Mouse (Mus musculus) limb, embryonic 15.5 days (tissue): ENCODE data around the gene Fam198a. TPM values are rescaled to one million over a fixed set of nuclear protein-coding genes. Genes with fewer than 3 reads are reported as not detected.
"Not testable (repeated sequence)": the region's sequence is repeated elsewhere in the genome, so short reads cannot be mapped to it uniquely, and the experiment has no call there.

Source experiments
- ATAC-seq: fragments of 200-750 bp; cut with Nextera tagmentation; 2 replicates; pipeline ENCODE4 v1.8.0; 2017; ENCODE audit warnings: low read depth, moderate TSS enrichment; ENCODE audit not compliant: insufficient number of reproducible peaks, low FRiP score, low TSS enrichment
- H3K27ac ChIP-seq: fragments of 300-500 bp; sonication (generic); 2 replicates; pipeline ENCODE4 v1.5.1; 2015; ENCODE audit warnings: moderate library complexity, mild to moderate bottlenecking, inconsistent platforms
- H3K27me3 ChIP-seq: fragments of 300-500 bp; sonication (generic); 2 replicates; pipeline ENCODE4 v1.6.1; 2015; ENCODE audit warnings: inconsistent platforms
- H3K36me3 ChIP-seq: fragments of 300-500 bp; sonication (generic); 2 replicates; pipeline ENCODE4 v1.6.1; 2015; ENCODE audit warnings: inconsistent platforms
- H3K4me1 ChIP-seq: fragments of 300-500 bp; sonication (generic); 2 replicates; pipeline ENCODE4 v1.6.1; 2015; ENCODE audit warnings: inconsistent platforms
- H3K4me2 ChIP-seq: fragments of 300-500 bp; sonication (generic); 2 replicates; pipeline ENCODE4 v1.6.1; 2015; ENCODE audit warnings: mild to moderate bottlenecking, inconsistent platforms
- H3K4me3 ChIP-seq: fragments of 300-500 bp; sonication (generic); 2 replicates; pipeline ENCODE4 v1.5.1; 2015; ENCODE audit warnings: mild to moderate bottlenecking, inconsistent platforms
- H3K9ac ChIP-seq: fragments of 300-500 bp; sonication (generic); 2 replicates; pipeline ENCODE4 v1.6.1; 2015; ENCODE audit warnings: inconsistent platforms
- H3K9me3 ChIP-seq: fragments of 300-500 bp; sonication (generic); 2 replicates; pipeline ENCODE4 v1.6.1; 2016; ENCODE audit warnings: inconsistent platforms
- WGBS: fragments of 180-500 bp; shearing (Covaris S2); methylation state at CpG from one replicate; pipeline ENCODE4 v1.1.7; 2015; 5-methylcytosine and 5-hydroxymethylcytosine counted together
- polyA plus RNA-seq: library from polyadenylated mRNA; unstranded; fragments of >200 nt; fragmentation: Nextera tagmentation; extraction: Ambion mirVana; gene quantifications from 2 replicates; pipeline ENCODE4 v1.2.1, GENCODE M21; 2015

Gene Fam198a
- polyA plus RNA-seq, 1 experiment from 2014 or later, result 7.6 TPM

GRCm38 (mm10) chr9:122010751-122011150 lies 60.0 kb downstream of the Fam198a start:
- peaks cover 3% of the 10 kb centered on the region; the same call in 1 of the 2 replicates for H3K4me1 ChIP-seq
- H3K36me3 ChIP-seq, result no peaks in the 10 kb centered on the region
- no peaks in the 10 kb centered on the region for H3K9me3 ChIP-seq
- 72% methylated on average over 2 of the region's 2 CpGs for WGBS
- no peak for ATAC-seq
- no peak overlapping the region for H3K27ac ChIP-seq
- no peak overlapping the region for H3K4me2 ChIP-seq
- H3K9ac ChIP-seq, result no peak overlapping the region
- H3K27me3 ChIP-seq, result no peaks in the 10 kb centered on the region
- no peak overlapping the region for H3K4me3 ChIP-seq

DNA sequence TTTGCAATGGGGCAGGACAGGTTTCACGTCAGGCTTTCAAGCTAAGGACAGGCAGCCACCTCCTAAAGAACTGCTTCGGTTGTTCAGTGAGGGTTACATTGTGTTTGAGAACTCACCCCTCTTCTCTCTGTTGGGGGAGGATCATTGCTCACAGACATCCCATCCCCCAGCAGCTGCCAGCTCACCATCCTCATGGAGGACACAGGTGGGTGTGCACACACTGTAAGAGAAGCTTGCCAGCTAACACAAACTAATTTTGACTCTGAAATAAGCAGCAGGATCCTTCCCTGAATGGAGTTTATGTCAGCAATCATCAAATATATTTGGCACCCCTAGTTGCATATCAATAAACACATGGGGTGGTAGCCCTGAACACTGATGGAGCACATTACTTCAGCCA lies 62.0 kb downstream of the Fam198a start:
- no peak for ATAC-seq
- H3K9me3 ChIP-seq, result no peaks in the 10 kb centered on the region
- no peaks in the 10 kb centered on the region for H3K27me3 ChIP-seq
- H3K9ac ChIP-seq, result no peak overlapping the region
- H3K4me3 ChIP-seq, result no peak overlapping the region
- no peak overlapping the region for H3K27ac ChIP-seq
- no peak overlapping the region for H3K4me2 ChIP-seq
- no peaks in the 10 kb centered on the region for H3K4me1 ChIP-seq
- H3K36me3 ChIP-seq, result no peaks in the 10 kb centered on the region
- WGBS, result 84% methylated on average over 2 of the region's 2 CpGs

DNA sequence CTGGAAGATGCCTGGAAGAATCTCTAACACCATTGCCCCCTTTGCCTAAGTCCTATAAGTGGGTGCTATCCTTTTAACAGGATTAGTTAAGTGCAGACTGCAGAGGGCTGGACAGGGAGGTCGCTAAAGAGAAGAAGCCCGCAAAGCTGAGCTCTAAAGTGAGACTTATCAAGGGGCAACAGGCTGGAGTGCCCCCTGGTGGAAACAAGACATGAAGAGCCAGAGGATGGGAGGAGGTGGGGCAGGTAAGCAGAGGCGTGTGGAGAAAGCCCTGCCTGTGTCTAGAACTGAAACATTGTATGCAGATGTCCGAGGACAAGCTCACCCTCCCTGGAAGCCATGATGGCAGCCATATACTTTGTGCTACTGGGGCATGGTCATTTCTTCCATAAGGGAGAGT lies 62.8 kb downstream of the Fam198a start:
- WGBS, result 70% methylated on average over 4 of the region's 4 CpGs
- Histone ChIP-seq H3K27ac (no peak overlapping the region), H3K4me1 (no peaks in the 10 kb centered on the region), H3K9me3 (no peaks in the 10 kb centered on the region), H3K36me3 (no peaks in the 10 kb centered on the region), H3K4me2 (no peak overlapping the region), H3K9ac (no peak overlapping the region), H3K27me3 (no peaks in the 10 kb centered on the region), H3K4me3 (no peak overlapping the region)
- no peak for ATAC-seq

- no peaks in the 10 kb centered on the region for H3K36me3 ChIP-seq
- H3K4me1 ChIP-seq, result peaks cover 5% of the 10 kb centered on the region; the same call in 1 of the 2 replicates
- H3K27ac ChIP-seq, result no peak overlapping the region
- no peak overlapping the region for H3K4me2 ChIP-seq
- 13% methylated on average over 10 of the region's 10 CpGs for WGBS
- no peaks in the 10 kb centered on the region for H3K9me3 ChIP-seq
- no peaks in the 10 kb centered on the region for H3K27me3 ChIP-seq
- no peak overlapping the region for H3K4me3 ChIP-seq
- no peak overlapping the region for H3K9ac ChIP-seq
- no peak for ATAC-seq
Observed at GRCm38 (mm10) chr9:122014241-122014667, 63.5 kb downstream of the Fam198a start.

DNA sequence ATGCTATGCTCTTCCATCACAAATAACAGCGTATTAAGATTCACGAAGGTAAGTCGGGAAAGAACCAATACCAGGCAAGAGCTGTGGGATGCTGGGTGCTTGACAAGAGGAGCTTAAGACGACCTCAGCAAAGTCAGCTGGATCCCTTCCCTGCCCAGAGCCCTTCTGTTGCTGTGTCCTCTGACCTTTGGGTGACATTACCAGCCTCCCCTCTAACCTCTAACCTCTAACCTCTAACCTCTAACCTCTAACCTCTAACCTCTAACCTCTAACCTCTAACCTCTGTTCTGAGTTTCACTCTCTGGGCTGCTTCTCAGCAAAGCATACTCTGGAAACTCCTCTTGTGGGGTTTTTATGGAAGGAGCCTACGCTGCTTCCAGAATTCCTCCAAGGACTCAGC lies 67.3 kb downstream of the Fam198a start:
- no peak overlapping the region for H3K27ac ChIP-seq
- H3K27me3 ChIP-seq, result no peaks in the 10 kb centered on the region
- no peaks in the 10 kb centered on the region for H3K9me3 ChIP-seq
- no peaks in the 10 kb centered on the region for H3K36me3 ChIP-seq
- no peak overlapping the region for H3K4me2 ChIP-seq
- 79% methylated on average over 5 of the region's 5 CpGs for WGBS
- H3K4me3 ChIP-seq, result no peak overlapping the region
- no peak overlapping the region for H3K9ac ChIP-seq
- H3K4me1 ChIP-seq, result peaks cover 13% of the 10 kb centered on the region; the same call in 1 of the 2 replicates
- no peak for ATAC-seq

DNA sequence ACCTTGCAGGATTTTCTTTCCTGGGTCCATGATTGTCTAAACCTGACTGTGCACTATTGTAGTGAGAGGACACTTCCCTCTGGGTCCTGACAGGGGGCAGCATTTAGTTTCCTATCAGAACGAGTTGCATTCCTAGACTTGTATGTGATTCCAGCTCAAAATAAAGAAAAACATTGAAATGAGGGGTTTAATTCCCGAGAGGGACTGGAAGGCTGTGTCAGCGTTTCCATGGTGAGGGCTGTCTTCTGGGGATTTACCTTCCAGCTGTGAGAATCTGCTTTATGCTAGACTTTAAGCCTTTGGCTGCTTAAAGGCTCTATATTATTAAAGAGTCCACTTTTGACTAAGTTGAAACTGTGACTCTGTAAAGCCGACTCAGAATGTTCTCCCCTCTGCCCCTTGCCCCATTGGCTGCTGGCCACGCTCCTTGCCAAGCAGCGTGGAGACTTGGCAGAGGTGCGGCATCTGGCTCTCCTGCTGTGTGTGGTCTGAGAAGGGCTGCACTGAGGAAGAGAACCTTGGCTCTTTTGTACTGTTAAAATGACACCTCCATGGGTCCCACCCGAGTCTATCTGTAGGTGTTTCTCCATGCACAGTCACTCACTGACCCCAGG lies 68.1 kb downstream of the Fam198a start:
- Histone ChIP-seq H3K36me3 (no peaks in the 10 kb centered on the region), H3K27me3 (no peaks in the 10 kb centered on the region), H3K9me3 (no peaks in the 10 kb centered on the region), H3K4me2 (0 out of 2 replicates have a peak overlapping the region, but pooled peaks have one; percentile 22), H3K4me1 (peaks cover 14% of the 10 kb centered on the region; the same call in 1 of the 2 replicates), H3K4me3 (no peak overlapping the region), H3K27ac (peak overlapping the region; percentile 51; the same call in 1 of the 2 replicates), H3K9ac (no peak overlapping the region)
- 8% methylated on average over 8 of the region's 8 CpGs for WGBS
- peak; percentile 59; the same call in 1 of the 2 replicates for ATAC-seq

GRCm38 (mm10) chr9:122020321-122020720 lies 69.5 kb downstream of the Fam198a start:
- Histone ChIP-seq H3K4me3 (no peak overlapping the region), H3K4me2 (no peak overlapping the region), H3K9ac (no peak overlapping the region), H3K27ac (no peak overlapping the region), H3K36me3 (no peaks in the 10 kb centered on the region), H3K4me1 (peaks cover 14% of the 10 kb centered on the region; the same call in 1 of the 2 replicates), H3K27me3 (no peaks in the 10 kb centered on the region), H3K9me3 (no peaks in the 10 kb centered on the region)
- WGBS, result 71% methylated on average over 4 of the region's 4 CpGs
- ATAC-seq, result no peak

- not testable (repeated sequence) for H3K4me2 ChIP-seq, H3K4me3 ChIP-seq, ATAC-seq, H3K9ac ChIP-seq, H3K27me3 ChIP-seq, H3K27ac ChIP-seq, H3K9me3 ChIP-seq, H3K36me3 ChIP-seq
- peaks cover 20% of the 10 kb centered on the region for H3K4me1 ChIP-seq
- WGBS, result 83% methylated on average over 4 of the region's 4 CpGs
Observed at GRCm38 (mm10) chr9:122021171-122021570, 70.4 kb downstream of the Fam198a start.

GRCm38 (mm10) chr9:122021581-122021980 lies 70.8 kb downstream of the Fam198a start:
- Histone ChIP-seq H3K9me3 (no peaks in the 10 kb centered on the region), H3K27ac (no peak overlapping the region), H3K4me3 (no peak overlapping the region), H3K4me2 (no peak overlapping the region), H3K9ac (no peak overlapping the region), H3K36me3 (no peaks in the 10 kb centered on the region), H3K4me1 (peaks cover 22% of the 10 kb centered on the region), H3K27me3 (no peaks in the 10 kb centered on the region)
- 89% methylated on average over 5 of the region's 5 CpGs for WGBS
- no peak for ATAC-seq

- Histone ChIP-seq H3K36me3 (no peaks in the 10 kb centered on the region), H3K27ac (no peak overlapping the region), H3K4me1 (peaks cover 31% of the 10 kb centered on the region), H3K9me3 (no peaks in the 10 kb centered on the region), H3K4me3 (no peak overlapping the region), H3K9ac (no peak overlapping the region), H3K4me2 (no peak overlapping the region), H3K27me3 (no peaks in the 10 kb centered on the region)
- no peak for ATAC-seq
- 62% methylated on average over 9 of the region's 9 CpGs for WGBS
Observed at GRCm38 (mm10) chr9:122022776-122023175, 72.0 kb downstream of the Fam198a start.

- WGBS, result 76% methylated on average over 5 of the region's 5 CpGs
- no peaks in the 10 kb centered on the region for H3K36me3 ChIP-seq
- H3K4me1 ChIP-seq, result peaks cover 33% of the 10 kb centered on the region
- H3K4me3 ChIP-seq, result no peak overlapping the region
- no peak overlapping the region for H3K9ac ChIP-seq
- H3K4me2 ChIP-seq, result no peak overlapping the region
- H3K27me3 ChIP-seq, result no peaks in the 10 kb centered on the region
- H3K9me3 ChIP-seq, result no peaks in the 10 kb centered on the region
- no peak for ATAC-seq
- H3K27ac ChIP-seq, result 0 out of 2 replicates have a peak overlapping the region, but pooled peaks have one; percentile 17
Observed at GRCm38 (mm10) chr9:122023873-122024272, 73.1 kb downstream of the Fam198a start.

DNA sequence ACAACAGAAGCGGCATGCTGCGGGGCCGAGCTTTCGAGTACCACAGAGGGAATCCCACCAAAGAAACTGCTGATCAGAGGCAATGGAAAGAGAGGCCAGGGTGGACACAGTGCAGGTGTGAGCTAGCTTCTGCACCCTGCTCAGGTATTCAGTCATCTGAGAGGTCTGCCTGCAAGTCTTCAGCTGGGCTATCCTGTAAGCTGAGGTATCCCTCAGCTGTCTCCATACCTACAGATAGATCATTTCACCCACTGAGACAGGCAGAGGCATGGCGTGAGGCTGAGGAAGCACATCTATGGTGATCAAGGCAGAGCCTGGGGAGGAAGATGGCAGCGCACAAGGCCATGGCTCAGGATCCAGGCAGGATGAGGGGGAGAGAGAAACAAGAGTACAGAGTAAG lies 73.6 kb downstream of the Fam198a start:
- no peaks in the 10 kb centered on the region for H3K36me3 ChIP-seq
- ATAC-seq, result no peak
- no peak overlapping the region for H3K4me2 ChIP-seq
- H3K4me1 ChIP-seq, result peaks cover 27% of the 10 kb centered on the region
- H3K9ac ChIP-seq, result no peak overlapping the region
- H3K27me3 ChIP-seq, result no peaks in the 10 kb centered on the region
- H3K27ac ChIP-seq, result no peak overlapping the region
- WGBS, result 94% methylated on average over 6 of the region's 6 CpGs
- no peak overlapping the region for H3K4me3 ChIP-seq
- no peaks in the 10 kb centered on the region for H3K9me3 ChIP-seq
